Mouse (Mus musculus) heart, adult 2 months (tissue): ENCODE measurements around the gene Olfr985.

Experiments used
- CTCF ChIP-seq: fragments of 200-600 bp; IDR thresholded peaks from 2 replicates; pipeline ENCODE4 v1.8.1; 2022; ENCODE audit warnings: antibody characterized with exemption, mild to moderate bottlenecking, moderate library complexity
- EP300 ChIP-seq: fragments of 200-500 bp; IDR thresholded peaks from 2 replicates; pipeline ENCODE4 v1.6.1; 2011; ENCODE audit warnings: low read depth, low read length, control low read depth; ENCODE audit not compliant: insufficient read depth

DNA sequence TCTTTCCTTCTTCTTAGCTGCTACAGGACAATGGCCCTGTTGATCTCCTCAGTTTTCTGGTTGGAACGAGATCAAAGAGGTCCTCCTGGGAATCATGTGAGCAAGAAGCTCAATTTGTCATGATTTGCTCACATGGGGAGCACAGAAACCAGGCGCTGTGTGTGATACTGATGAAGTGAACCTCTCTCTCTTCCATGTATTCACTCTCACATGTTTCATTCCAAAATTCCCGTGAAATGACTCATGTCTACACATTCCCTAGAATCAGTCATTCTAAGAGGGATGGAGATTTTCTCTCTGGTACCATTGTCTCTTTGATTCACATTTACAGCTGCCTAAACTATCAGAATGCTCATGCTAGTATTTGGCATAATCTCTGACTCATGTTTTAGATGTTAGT is 35.2 kb downstream of the Olfr985 start:
- no peak for TF ChIP-seq CTCF
- TF ChIP-seq EP300: no peak
